Mouse (Mus musculus) adrenal gland, postnatal 25 days (tissue): Measurements from ENCODE around the gene Aff3. TPM values are rescaled to one million over a fixed set of nuclear protein-coding genes. Genes with fewer than 3 reads are reported as not detected.

ENCODE experiments used
- DNase-seq: peaks from one replicate; pipeline ENCODE4 v3.0.0; 2021; ENCODE audit warnings: mixed read lengths
- long read RNA-seq: library from polyadenylated mRNA; stranded (forward); transcript quantifications from one replicate; pipeline ENCODE4 v2.0.0, GENCODE M21; 2021
- total RNA-seq: library from RNA; stranded (reverse); gene quantifications from 2 replicates; pipeline ENCODE4 v1.2.3, GENCODE M21; 2021

Gene Aff3
- 2.8 and 3.4 TPM in 2 replicates for total RNA-seq
- long read RNA-seq, result 0 reads

GRCm38 (mm10) chr1:38664777-38665176, at the start of gene Aff3:
Gene Aff3 (minus strand): TSS chr1:38664955.
- DNase-seq, result no peak

- no peak for DNase-seq
Observed at GRCm38 (mm10) chr1:38700646-38701045, 35.9 kb upstream of the Aff3 start.

GRCm38 (mm10) chr1:38699244-38699643, 34.5 kb upstream of the Aff3 start:
- DNase-seq, result no peak

GRCm38 (mm10) chr1:38695812-38696681, 31.3 kb upstream of the Aff3 start:
- DNase-seq, result peak; percentile 3

GRCm38 (mm10) chr1:38695089-38695811, 30.5 kb upstream of the Aff3 start:
- DNase-seq, result no peak

- no peak for DNase-seq
Observed at GRCm38 (mm10) chr1:38694142-38694541, 29.4 kb upstream of the Aff3 start.

- no peak for DNase-seq
Observed at GRCm38 (mm10) chr1:38690471-38690870, 25.7 kb upstream of the Aff3 start.

GRCm38 (mm10) chr1:38688216-38688615, 23.5 kb upstream of the Aff3 start:
- DNase-seq, result no peak

GRCm38 (mm10) chr1:38685706-38686105, 21.0 kb upstream of the Aff3 start:
- DNase-seq, result no peak

GRCm38 (mm10) chr1:38683158-38683721, 18.5 kb upstream of the Aff3 start:
- no peak for DNase-seq

GRCm38 (mm10) chr1:38679890-38680289, 15.1 kb upstream of the Aff3 start:
- no peak for DNase-seq

- DNase-seq, result no peak
Observed at GRCm38 (mm10) chr1:38671756-38672155, 7.0 kb upstream of the Aff3 start.

GRCm38 (mm10) chr1:38671019-38671418, 6.3 kb upstream of the Aff3 start:
- DNase-seq, result no peak

- DNase-seq, result no peak
Observed at GRCm38 (mm10) chr1:38668327-38668726, 3.6 kb upstream of the Aff3 start.

GRCm38 (mm10) chr1:38667892-38668291, 3.1 kb upstream of the Aff3 start:
- no peak for DNase-seq

GRCm38 (mm10) chr1:38666766-38667118, 2.0 kb upstream of the Aff3 start:
- no peak for DNase-seq

- no peak for DNase-seq
Observed at GRCm38 (mm10) chr1:38666111-38666765, 1.5 kb upstream of the Aff3 start.

- no peak for DNase-seq
Observed at GRCm38 (mm10) chr1:38665611-38666010, 856 bp upstream of the Aff3 start.

GRCm38 (mm10) chr1:38664261-38664660, 494 bp downstream of the Aff3 start:
- DNase-seq, result no peak

GRCm38 (mm10) chr1:38662616-38663193, 2.0 kb downstream of the Aff3 start:
- no peak for DNase-seq

GRCm38 (mm10) chr1:38658933-38659553, 5.7 kb downstream of the Aff3 start:
- no peak for DNase-seq

GRCm38 (mm10) chr1:38658376-38658775, 6.4 kb downstream of the Aff3 start:
- DNase-seq, result no peak
